Comparison of ENCODE assay signal across 9 mouse cellular contexts in genomic region chr9:15241596-15241939, GRCm38 (mm10). TPM values are rescaled to one million over a fixed set of nuclear protein-coding genes. Genes with fewer than 3 reads are reported as not detected.
DNase-seq lines count a peak whose midpoint lies in the region; ATAC-seq lines count a peak whose summit lies in the region.
"Had no signal": no experiment of that assay in that cellular context is flagged by ENCODE, and none has a peak within 500 bp of the region (broad histone marks: within the 10 kb centered on the region; RNA-seq: fewer than 3 reads in every experiment).

No protein-coding gene starts in this region.

- no peak overlapping the region for H3K4me3 ChIP-seq in hindbrain, embryonic 14.5 days (replicated peaks; ENCODE audit: low read length)
- no peak overlapping the region for H3K4me3 ChIP-seq in hindbrain, embryonic 16.5 days (ENCODE audit: low read length)
- H3K4me3 ChIP-seq in liver, embryonic 12.5 days, result no peak overlapping the region
- H3K4me3 ChIP-seq: neural tube, embryonic 13.5 days had no signal

- no peaks in the 10 kb centered on the region for H3K36me3 ChIP-seq in hindbrain, embryonic 14.5 days (replicated peaks; ENCODE audit: control insufficient read depth, insufficient read depth)
- H3K36me3 ChIP-seq in hindbrain, embryonic 16.5 days (ENCODE audit: control insufficient read depth, insufficient read depth, low read length), result no peaks in the 10 kb centered on the region
- H3K36me3 ChIP-seq in liver, embryonic 12.5 days, result no peaks in the 10 kb centered on the region
- H3K36me3 ChIP-seq: neural tube, embryonic 13.5 days had no signal

- H3K9me3 ChIP-seq in hindbrain, embryonic 14.5 days (ENCODE audit: control insufficient read depth, low read length), result no peaks in the 10 kb centered on the region
- H3K9me3 ChIP-seq in hindbrain, embryonic 16.5 days (ENCODE audit: control insufficient read depth, low read length), result no peaks in the 10 kb centered on the region
- no peaks in the 10 kb centered on the region for H3K9me3 ChIP-seq in liver, embryonic 12.5 days (replicated peaks)
- H3K9me3 ChIP-seq: neural tube, embryonic 13.5 days had no signal

- H3K27me3 ChIP-seq in hindbrain, embryonic 14.5 days (ENCODE audit: control insufficient read depth, insufficient read depth, low read length), result no peaks in the 10 kb centered on the region
- no peaks in the 10 kb centered on the region for H3K27me3 ChIP-seq in hindbrain, embryonic 16.5 days (replicated peaks; ENCODE audit: control insufficient read depth, insufficient read depth, low read length)
- peaks cover 38% of the 10 kb centered on the region for H3K27me3 ChIP-seq in liver, embryonic 12.5 days (replicated peaks)

- peaks cover 14% of the 10 kb centered on the region for H3K4me1 ChIP-seq in hindbrain, embryonic 14.5 days (replicated peaks; ENCODE audit: control insufficient read depth, insufficient read depth, low read length)
- peaks cover 9% of the 10 kb centered on the region for H3K4me1 ChIP-seq in hindbrain, embryonic 16.5 days (ENCODE audit: control insufficient read depth, insufficient read depth, low read depth, low read length)
- peaks cover 35% of the 10 kb centered on the region for H3K4me1 ChIP-seq in liver, embryonic 12.5 days

- no peak for ATAC-seq in hindbrain, embryonic 14.5 days (ENCODE audit: low FRiP score)
- no peak for ATAC-seq in hindbrain, embryonic 16.5 days
- ATAC-seq in hematopoietic stem cell, adult 5-6 weeks (replicated peaks in 1 of 2; ENCODE audit: insufficient read depth in 1 of 2, low FRiP score in 2 of 2, low TSS enrichment in 1 of 2, low read depth in 1 of 2, poor library complexity in 2 of 2, severe bottlenecking in 2 of 2), result peak; percentile 57 to 71
- ATAC-seq in liver, embryonic 12.5 days, result peak; percentile 50; the same call in 1 of the 2 replicates

- WGBS in hindbrain, embryonic 14.5 days, result 49% methylated on average over 9 of the region's 9 CpGs
- 52% methylated on average over 9 of the region's 9 CpGs for WGBS in hindbrain, embryonic 16.5 days
- WGBS in liver, embryonic 12.5 days (ENCODE audit: insufficient replicate concordance), result 40% methylated on average over 9 of the region's 9 CpGs

- H3K4me2 ChIP-seq in hindbrain, embryonic 14.5 days (replicated peaks), result no peak overlapping the region
- H3K4me2 ChIP-seq in hindbrain, embryonic 16.5 days (ENCODE audit: low read length), result no peak overlapping the region
- H3K4me2 ChIP-seq in liver, embryonic 12.5 days, result no peak overlapping the region
- H3K4me2 ChIP-seq: neural tube, embryonic 13.5 days had no signal

- DNase-seq in hindbrain, embryonic 14.5 days (ENCODE audit: low spot score), result peak; percentile 64
- DNase-seq in MEL-GATA-1-ER (ENCODE audit: extremely low read depth, low read depth) (peak; percentile 80), MN1 (ENCODE audit: low spot score) (no peak)
- peak; percentile 36 to 62 for DNase-seq in cerebellum, postnatal 25 days
- DNase-seq in right cerebral cortex, adult 2 months (ENCODE audit: low spot score in 2 of 2), result peak; percentile 27 to 49

- no peak overlapping the region for H3K9ac ChIP-seq in hindbrain, embryonic 14.5 days
- no peak overlapping the region for H3K9ac ChIP-seq in hindbrain, embryonic 16.5 days (ENCODE audit: low read depth, low read length)
- H3K9ac ChIP-seq in liver, embryonic 12.5 days, result no peak overlapping the region
- H3K9ac ChIP-seq: neural tube, embryonic 13.5 days had no signal

- no peak overlapping the region for H3K27ac ChIP-seq in hindbrain, embryonic 14.5 days
- no peak overlapping the region for H3K27ac ChIP-seq in hindbrain, embryonic 16.5 days (ENCODE audit: low read depth, low read length)
- H3K27ac ChIP-seq in liver, embryonic 12.5 days, result no peak overlapping the region
- H3K27ac ChIP-seq: neural tube, embryonic 13.5 days had no signal

RNA-seq across cellular contexts. Expression of gene Vstm5, which starts 2.7 kb away (rescaled TPM):
- 30.5 and 35.9 TPM in 2 replicates for polyA plus RNA-seq in hindbrain, embryonic 14.5 days (2014; fragmentation: Nextera tagmentation; extraction: Ambion mirVana)
- 33.0 and 36.6 TPM in 2 replicates for polyA plus RNA-seq in hindbrain, embryonic 16.5 days (2015; fragmentation: Nextera tagmentation; extraction: Ambion mirVana)
- 1.4 TPM in 1 of 2 replicates, not detected in the other for total RNA-seq in hematopoietic stem cell, adult 5-6 weeks (2017)
- polyA plus RNA-seq in liver, embryonic 12.5 days (2016; fragmentation: Nextera tagmentation; extraction: Ambion mirVana), result 0.48 and 0.58 TPM in 2 replicates

RNA-seq across cellular contexts. Expression of gene Med17, which starts 38.2 kb away (rescaled TPM):
- polyA plus RNA-seq in hindbrain, embryonic 14.5 days (2014; fragmentation: Nextera tagmentation; extraction: Ambion mirVana), result 33.0 and 40.2 TPM in 2 replicates
- polyA plus RNA-seq in hindbrain, embryonic 16.5 days (2015; fragmentation: Nextera tagmentation; extraction: Ambion mirVana), result 25.8 and 31.9 TPM in 2 replicates
- 29.4 and 35.4 TPM in 2 replicates for total RNA-seq in hematopoietic stem cell, adult 5-6 weeks (2017)
- 28.0 and 29.2 TPM in 2 replicates for polyA plus RNA-seq in liver, embryonic 12.5 days (2016; fragmentation: Nextera tagmentation; extraction: Ambion mirVana)

Comparison
In these comparisons a context has a peak if more than half of its experiments do, and no peak if none do; other contexts are left out.
1. ATAC-seq: peak in hematopoietic stem cell, adult 5-6 weeks (2 of 2) and liver, embryonic 12.5 days (single experiment); none in hindbrain, embryonic 14.5 days (single experiment) and hindbrain, embryonic 16.5 days (single experiment).
2. RNA of gene Vstm5, which starts 2.7 kb away (polyA plus RNA-seq): 33.0 to 36.6 TPM in hindbrain, embryonic 16.5 days and 30.5 to 35.9 TPM in hindbrain, embryonic 14.5 days; 0.48 to 0.58 TPM in liver, embryonic 12.5 days; every median in the first group is over 10 times any median in the second.